Mouse (Mus musculus) stomach, postnatal 0 days (tissue): ENCODE measurements around the gene Arhgap15. TPM values are rescaled to one million over a fixed set of nuclear protein-coding genes. Genes with fewer than 3 reads are reported as not detected.
A peak's percentile ranks its signal among the peaks of the same experiment; 100 is the strongest.

ENCODE experiments used
- ATAC-seq: fragments of 200-750 bp; cut with Nextera tagmentation; 2 replicates; pipeline ENCODE4 v1.8.0; 2017; ENCODE audit not compliant: low FRiP score, low TSS enrichment
- DNase-seq: peaks from one replicate; pipeline ENCODE4 v3.0.0-alpha.2; 2016; ENCODE audit warnings: low spot score
- H3K27ac ChIP-seq: fragments of 300-500 bp; sonication (generic); replicated peaks from 2 replicates; pipeline ENCODE4 v1.5.1; 2014; ENCODE audit warnings: mild to moderate bottlenecking, control low read depth
- H3K27me3 ChIP-seq: fragments of 300-500 bp; sonication (generic); 2 replicates; pipeline ENCODE4 v1.6.1; 2014; ENCODE audit warnings: low read length; ENCODE audit not compliant: control insufficient read depth, insufficient read depth
- H3K36me3 ChIP-seq: fragments of 300-500 bp; sonication (generic); 2 replicates; pipeline ENCODE4 v1.6.1; 2014; ENCODE audit warnings: low read length, mixed read lengths; ENCODE audit not compliant: control insufficient read depth, insufficient read depth
- H3K4me1 ChIP-seq: fragments of 300-500 bp; sonication (generic); replicated peaks from 2 replicates; pipeline ENCODE4 v1.6.1; 2014; ENCODE audit warnings: antibody characterized with exemption; ENCODE audit not compliant: control insufficient read depth, insufficient read depth
- H3K4me2 ChIP-seq: fragments of 300-500 bp; sonication (generic); replicated peaks from 2 replicates; pipeline ENCODE4 v1.6.1; 2014; ENCODE audit warnings: low read depth, mild to moderate bottlenecking, control low read depth, moderate library complexity
- H3K4me3 ChIP-seq: fragments of 300-500 bp; sonication (generic); 2 replicates; pipeline ENCODE4 v1.5.1; 2014; ENCODE audit warnings: low read depth, low read length, control low read depth
- H3K9ac ChIP-seq: fragments of 300-500 bp; sonication (generic); 2 replicates; pipeline ENCODE4 v1.6.1; 2014; ENCODE audit warnings: mild to moderate bottlenecking, low read length, control low read depth, mixed read lengths
- H3K9me3 ChIP-seq: fragments of 300-500 bp; sonication (generic); 2 replicates; pipeline ENCODE4 v1.6.1; 2016; ENCODE audit warnings: low read length; ENCODE audit not compliant: control insufficient read depth
- CTCF ChIP-seq: IDR thresholded peaks from 2 replicates; pipeline ENCODE4 v1.5.1; 2016; ENCODE audit warnings: antibody characterized with exemption, low read depth, mild to moderate bottlenecking, moderate library complexity
- EP300 ChIP-seq: optimal IDR thresholded peaks from 2 replicates; pipeline ENCODE3; 2016; ENCODE audit warnings: antibody characterized with exemption
- WGBS: fragments of 180-500 bp; shearing (Covaris S2); extraction: QIAGEN DNeasy Blood & Tissue Kit; methylation state at CpG from one replicate; pipeline ENCODE4 v1.1.7; 2014; 5-methylcytosine and 5-hydroxymethylcytosine counted together
- polyA plus RNA-seq: library from polyadenylated mRNA; unstranded; fragments of >200 nt; fragmentation: Nextera tagmentation; extraction: Ambion mirVana; gene quantifications from 2 replicates; pipeline ENCODE4 v1.2.1, GENCODE M21; 2015

Arhgap15 gene
- polyA plus RNA-seq, 1 experiment from 2014 or later = 0.93 TPM

GRCm38 (mm10) chr2:44218317-44218716 lies 469.7 kb downstream of the Arhgap15 start:
- H3K27me3 ChIP-seq = no peaks in the 10 kb centered on the region
- no peaks in the 10 kb centered on the region for H3K9me3 ChIP-seq
- H3K27ac ChIP-seq = no peak overlapping the region
- WGBS = 52% methylated on average over 8 of the region's 8 CpGs
- no peak overlapping the region for H3K9ac ChIP-seq
- no peak for DNase-seq
- H3K4me1 ChIP-seq = no peaks in the 10 kb centered on the region
- no peaks in the 10 kb centered on the region for H3K36me3 ChIP-seq
- no peak overlapping the region for H3K4me2 ChIP-seq
- no peak overlapping the region for H3K4me3 ChIP-seq
- no peak for TF ChIP-seq CTCF
- TF ChIP-seq EP300 = no peak
- no peak for ATAC-seq

GRCm38 (mm10) chr2:44221686-44222085 lies 473.1 kb downstream of the Arhgap15 start:
- H3K4me3 ChIP-seq = no peak overlapping the region
- no peak overlapping the region for H3K9ac ChIP-seq
- DNase-seq (no peak), ATAC-seq (no peak)
- no peaks in the 10 kb centered on the region for H3K4me1 ChIP-seq
- no peaks in the 10 kb centered on the region for H3K36me3 ChIP-seq
- no peak overlapping the region for H3K27ac ChIP-seq
- H3K27me3 ChIP-seq = no peaks in the 10 kb centered on the region
- 70% methylated on average over 2 of the region's 2 CpGs for WGBS
- H3K9me3 ChIP-seq = no peaks in the 10 kb centered on the region
- H3K4me2 ChIP-seq = no peak overlapping the region
- TF ChIP-seq CTCF (no peak), EP300 (no peak)

- ATAC-seq (no peak), DNase-seq (no peak)
- Histone ChIP-seq H3K4me3 (no peak overlapping the region), H3K27me3 (no peaks in the 10 kb centered on the region), H3K9me3 (no peaks in the 10 kb centered on the region), H3K4me2 (no peak overlapping the region), H3K9ac (no peak overlapping the region), H3K27ac (no peak overlapping the region), H3K36me3 (no peaks in the 10 kb centered on the region), H3K4me1 (no peaks in the 10 kb centered on the region)
- TF ChIP-seq EP300 (no peak), CTCF (no peak)
- 26% methylated on average over 6 of the region's 6 CpGs for WGBS
Observed at GRCm38 (mm10) chr2:44222176-44222753, 473.6 kb downstream of the Arhgap15 start.

- ATAC-seq (no peak), DNase-seq (no peak)
- WGBS = 81% methylated on average over 1 of the region's 1 CpGs
- H3K27ac ChIP-seq = no peak overlapping the region
- no peaks in the 10 kb centered on the region for H3K27me3 ChIP-seq
- no peak overlapping the region for H3K9ac ChIP-seq
- no peak overlapping the region for H3K4me2 ChIP-seq
- H3K4me1 ChIP-seq = no peaks in the 10 kb centered on the region
- H3K4me3 ChIP-seq = no peak overlapping the region
- H3K9me3 ChIP-seq = no peaks in the 10 kb centered on the region
- TF ChIP-seq CTCF (no peak), EP300 (no peak)
- no peaks in the 10 kb centered on the region for H3K36me3 ChIP-seq
Observed at GRCm38 (mm10) chr2:44234856-44235255, 486.2 kb downstream of the Arhgap15 start.

GRCm38 (mm10) chr2:44241657-44242454 lies 493.2 kb downstream of the Arhgap15 start:
- H3K9ac ChIP-seq = no peak overlapping the region
- no peak overlapping the region for H3K4me3 ChIP-seq
- no peaks in the 10 kb centered on the region for H3K27me3 ChIP-seq
- peak; percentile 26 for TF ChIP-seq CTCF
- no peak for TF ChIP-seq EP300
- ATAC-seq (no peak), DNase-seq (no peak)
- H3K4me1 ChIP-seq = no peaks in the 10 kb centered on the region
- no peak overlapping the region for H3K27ac ChIP-seq
- WGBS = 71% methylated on average over 7 of the region's 7 CpGs
- H3K36me3 ChIP-seq = no peaks in the 10 kb centered on the region
- no peaks in the 10 kb centered on the region for H3K9me3 ChIP-seq
- H3K4me2 ChIP-seq = no peak overlapping the region

GRCm38 (mm10) chr2:44242628-44243255 lies 494.1 kb downstream of the Arhgap15 start:
- 76% methylated on average over 15 of the region's 15 CpGs for WGBS
- Histone ChIP-seq H3K36me3 (no peaks in the 10 kb centered on the region), H3K9ac (no peak overlapping the region), H3K4me3 (no peak overlapping the region), H3K27ac (no peak overlapping the region), H3K4me1 (no peaks in the 10 kb centered on the region), H3K4me2 (no peak overlapping the region), H3K27me3 (no peaks in the 10 kb centered on the region), H3K9me3 (no peaks in the 10 kb centered on the region)
- TF ChIP-seq CTCF = no peak
- TF ChIP-seq EP300 = no peak
- ATAC-seq (no peak), DNase-seq (no peak)
